Mouse (Mus musculus) layer of hippocampus, postnatal 10 days (tissue): ENCODE measurements around the gene Catsperg1. TPM values are rescaled to one million over a fixed set of nuclear protein-coding genes. Genes with fewer than 3 reads are reported as not detected.
"Not testable (repeated sequence)": the region's sequence is repeated elsewhere in the genome, so short reads cannot be mapped to it uniquely, and the experiment has no call there.

ENCODE experiments used
- DNase-seq, 2 experiments: peaks; one replicate each; pipeline ENCODE4 v3.0.0; 2021; ENCODE audit warnings: low spot score in 2 of 2
- total RNA-seq, 2 experiments: library from RNA; stranded (reverse); gene quantifications; 2 replicates each; pipeline ENCODE4 v1.2.3; 2021

Catsperg1 gene
- total RNA-seq, 2 experiments from 2014 or later: 2.5 to 2.9 TPM

DNA sequence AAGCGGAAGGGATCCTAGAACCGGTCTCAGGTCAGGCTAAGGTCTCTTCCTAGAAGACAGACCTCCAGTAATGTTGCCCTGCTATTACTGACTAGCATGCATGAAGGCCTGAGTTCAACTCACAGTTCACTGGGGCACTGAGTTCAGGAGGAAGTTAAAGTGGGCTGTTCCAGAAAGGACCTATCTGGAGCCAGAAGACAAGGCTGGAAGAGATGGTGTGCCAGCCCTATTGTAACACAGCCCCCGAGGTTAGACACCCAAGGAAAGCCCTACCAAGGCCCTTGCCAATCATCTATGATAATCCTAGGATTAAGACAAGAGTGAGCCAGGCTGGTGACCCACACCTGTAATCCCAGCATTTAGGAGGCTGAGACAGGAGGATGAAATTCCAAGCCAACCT is 17.7 kb upstream of the Catsperg1 start:
- no peak for DNase-seq

DNA sequence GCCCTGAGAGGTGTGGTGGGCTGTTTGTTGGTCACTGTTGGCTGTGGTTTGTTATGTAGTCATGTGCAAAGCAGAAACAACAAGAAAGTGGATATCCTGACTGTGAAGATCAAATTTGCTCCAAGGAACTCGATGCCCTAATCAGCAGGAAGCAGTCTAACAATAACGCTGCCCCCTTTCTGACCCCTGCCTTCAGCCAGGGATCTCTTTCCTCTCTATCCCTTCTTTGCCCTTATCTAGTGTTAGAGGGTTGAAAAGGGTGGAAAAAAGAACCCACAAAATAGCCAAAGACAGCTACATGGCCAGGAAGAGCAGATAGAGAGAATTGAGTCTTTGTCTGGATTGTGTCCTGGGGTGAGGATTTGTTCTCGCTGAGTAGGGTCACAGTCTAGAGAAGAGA is 16.7 kb upstream of the Catsperg1 start:
- DNase-seq: no peak

DNA sequence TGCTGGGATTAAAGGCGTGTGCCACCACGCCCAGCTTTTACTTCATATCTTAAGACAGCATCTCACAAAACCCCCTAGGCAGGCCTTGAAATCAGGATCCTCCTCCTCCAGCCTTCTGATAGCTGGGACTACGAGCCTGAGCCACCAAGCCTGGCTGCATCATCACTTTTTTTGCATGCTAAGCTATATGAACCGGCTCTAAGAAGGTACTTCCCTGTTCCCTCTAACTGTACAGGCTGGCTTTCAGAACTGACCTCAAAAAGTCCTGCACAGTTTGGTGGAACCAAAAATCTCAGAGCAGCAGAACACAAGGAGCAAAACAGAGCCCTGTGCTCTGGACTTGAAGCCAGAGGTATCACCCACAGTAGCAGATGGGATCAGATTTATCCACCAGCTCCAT is 14.4 kb upstream of the Catsperg1 start:
- no peak for DNase-seq

DNA sequence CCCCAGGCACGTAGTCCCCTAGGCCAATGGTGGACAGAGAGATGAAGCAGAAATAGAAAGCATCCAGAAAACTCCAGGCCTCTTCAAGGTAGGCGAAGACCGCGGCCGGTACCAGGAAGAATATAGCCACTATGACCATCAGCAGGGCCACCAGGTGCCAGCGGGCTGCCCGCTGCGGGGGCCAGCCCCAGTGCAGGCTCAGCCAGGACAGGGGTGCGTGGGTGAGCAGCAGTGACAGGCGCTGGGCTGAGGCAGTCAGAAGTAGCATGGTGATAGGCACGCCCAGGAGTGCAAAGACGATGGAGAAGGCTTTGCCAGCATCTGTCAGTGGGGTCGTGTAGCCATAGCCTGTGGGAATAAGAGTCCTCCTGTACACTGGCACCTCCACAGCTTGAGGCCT is 11.7 kb upstream of the Catsperg1 start:
- DNase-seq: no peak

DNA sequence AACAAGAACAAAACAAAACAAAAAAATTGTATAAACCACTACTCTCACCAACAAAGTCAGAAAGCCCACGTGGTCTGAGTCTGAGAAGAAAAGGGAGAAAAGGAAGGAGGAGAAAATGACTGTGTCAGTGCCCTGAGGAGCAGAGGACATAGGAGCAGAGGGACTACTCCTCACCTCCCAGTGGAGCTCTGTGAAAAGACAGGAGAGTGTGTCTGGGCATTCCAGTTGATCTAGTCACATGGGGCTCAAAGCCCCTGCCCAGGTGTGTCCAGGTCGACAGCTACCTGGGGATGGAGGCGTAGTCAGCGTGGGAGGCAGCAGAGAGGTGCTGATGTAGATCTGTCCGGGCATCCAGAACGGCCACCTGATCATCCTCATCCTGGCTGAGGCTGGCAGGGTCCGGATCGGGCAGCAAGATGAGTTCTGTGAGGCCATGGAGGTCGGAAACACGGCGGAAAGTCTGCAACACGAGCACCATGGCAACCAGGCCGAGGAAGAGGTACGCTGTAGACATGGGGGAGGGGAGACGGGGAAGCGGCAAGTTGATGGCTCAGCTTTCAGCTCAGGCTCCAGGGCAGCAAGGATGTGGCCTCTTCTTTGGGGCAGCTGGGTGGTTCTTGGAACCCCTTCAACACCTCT is 11.0 kb upstream of the Catsperg1 start:
- no peak for DNase-seq

DNA sequence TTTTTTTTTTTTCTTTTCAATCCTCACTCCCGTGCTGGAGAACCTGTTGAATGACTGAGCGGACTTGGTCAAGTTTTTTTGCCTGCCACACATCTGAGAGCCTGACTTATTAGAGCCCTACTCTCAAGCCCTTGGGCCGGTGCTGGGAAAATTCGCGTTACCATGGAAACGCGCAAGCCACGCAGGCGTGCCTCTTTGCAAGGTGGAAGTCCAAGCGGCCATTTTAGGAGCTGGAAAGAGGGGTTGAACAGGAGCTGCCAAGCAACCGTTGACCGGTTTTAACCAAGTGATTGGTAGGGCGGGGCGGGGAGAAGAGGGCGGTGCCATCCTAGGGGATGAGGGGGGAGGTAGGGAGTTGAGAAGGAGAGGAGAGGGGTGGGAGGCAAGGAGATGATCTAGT is 1.0 kb upstream of the Catsperg1 start:
- no peak for DNase-seq

DNA sequence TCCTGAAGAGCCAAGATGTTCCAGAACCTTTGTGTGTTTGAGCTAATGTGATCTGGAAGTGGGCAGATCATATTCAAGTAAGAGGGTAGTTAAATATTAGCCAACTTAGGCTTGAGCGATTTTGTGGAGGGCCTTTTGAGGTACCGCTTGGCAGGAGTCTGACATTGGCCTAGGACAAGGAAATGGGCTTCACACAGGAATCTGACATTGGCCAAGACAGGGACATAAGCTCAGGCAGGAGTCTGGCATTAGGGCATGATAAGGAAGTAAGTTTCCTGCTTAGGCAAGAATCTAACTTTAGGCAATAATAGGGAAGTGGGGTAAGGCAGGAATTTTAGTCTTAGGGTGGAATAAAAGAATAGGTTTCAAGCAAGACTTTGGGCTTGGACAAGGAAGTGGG is 401 bp upstream of the Catsperg1 start:
- no peak for DNase-seq

DNA sequence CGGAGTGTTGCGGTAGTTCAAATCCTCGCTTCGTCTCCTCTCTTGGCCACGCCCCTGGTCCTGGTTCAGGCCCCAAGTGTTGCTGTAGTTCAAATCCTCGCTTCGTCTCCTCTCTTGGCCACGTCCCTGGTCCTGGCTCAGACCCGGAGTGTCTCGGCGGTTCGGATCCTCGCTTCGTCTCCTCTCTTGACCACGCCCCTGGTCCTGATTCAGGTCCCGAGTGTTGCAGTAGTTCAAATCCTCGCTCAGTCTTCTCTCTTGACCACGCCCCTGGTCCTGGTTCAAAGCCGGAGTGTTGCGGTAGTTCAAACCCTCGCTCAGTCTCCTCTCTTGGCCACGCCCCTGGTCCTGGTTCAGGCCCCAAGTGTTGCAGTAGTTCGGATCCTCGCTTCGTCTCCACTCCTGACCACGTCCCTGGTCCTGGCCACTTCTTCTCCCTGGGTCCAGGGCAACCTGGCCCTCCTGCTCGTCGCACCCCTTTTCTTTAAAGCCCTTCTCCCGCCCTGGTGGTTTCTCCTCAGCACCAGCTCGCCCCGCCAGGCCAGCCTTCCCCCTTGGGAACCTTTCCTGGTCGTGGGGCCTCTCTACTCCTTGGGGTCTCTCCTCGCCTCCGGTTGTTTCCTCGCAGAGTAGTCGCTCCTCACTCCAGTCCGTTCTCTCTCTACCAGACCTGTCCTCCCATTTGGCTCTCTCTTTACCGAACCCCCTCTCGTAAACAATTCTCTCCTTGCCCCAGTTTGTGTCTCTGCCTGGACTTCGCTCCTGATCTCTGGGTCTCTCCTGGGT is 867 bp downstream of the Catsperg1 start:
- not testable (repeated sequence) for DNase-seq

DNA sequence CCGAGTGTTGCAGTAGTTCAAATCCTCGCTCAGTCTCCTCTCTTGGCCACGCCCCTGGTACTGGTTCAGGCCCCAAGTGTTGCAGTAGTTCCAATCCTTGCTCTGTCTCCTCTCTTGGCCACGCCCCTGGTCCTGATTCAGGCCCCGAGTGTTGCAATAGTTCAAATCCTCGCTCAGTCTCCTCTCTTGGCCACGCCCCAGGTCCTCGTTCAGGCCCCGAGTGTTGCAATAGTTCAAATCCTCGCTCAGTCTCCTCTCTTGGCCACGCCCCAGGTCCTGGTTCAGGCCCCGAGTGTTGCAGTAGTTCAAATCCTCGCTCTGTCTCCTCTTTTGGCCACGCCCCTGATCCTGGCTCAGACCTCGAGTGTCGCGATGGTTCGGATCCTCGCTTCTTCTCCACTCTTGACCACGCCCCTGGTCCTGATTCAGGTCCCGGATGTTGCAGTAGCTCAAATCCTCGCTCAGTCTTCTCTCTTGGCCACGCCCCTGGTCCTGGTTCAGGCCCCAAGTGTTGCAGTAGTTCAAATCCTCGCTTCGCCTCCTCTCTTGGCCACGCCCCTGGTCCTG is 1.6 kb downstream of the Catsperg1 start:
- DNase-seq: no peak

DNA sequence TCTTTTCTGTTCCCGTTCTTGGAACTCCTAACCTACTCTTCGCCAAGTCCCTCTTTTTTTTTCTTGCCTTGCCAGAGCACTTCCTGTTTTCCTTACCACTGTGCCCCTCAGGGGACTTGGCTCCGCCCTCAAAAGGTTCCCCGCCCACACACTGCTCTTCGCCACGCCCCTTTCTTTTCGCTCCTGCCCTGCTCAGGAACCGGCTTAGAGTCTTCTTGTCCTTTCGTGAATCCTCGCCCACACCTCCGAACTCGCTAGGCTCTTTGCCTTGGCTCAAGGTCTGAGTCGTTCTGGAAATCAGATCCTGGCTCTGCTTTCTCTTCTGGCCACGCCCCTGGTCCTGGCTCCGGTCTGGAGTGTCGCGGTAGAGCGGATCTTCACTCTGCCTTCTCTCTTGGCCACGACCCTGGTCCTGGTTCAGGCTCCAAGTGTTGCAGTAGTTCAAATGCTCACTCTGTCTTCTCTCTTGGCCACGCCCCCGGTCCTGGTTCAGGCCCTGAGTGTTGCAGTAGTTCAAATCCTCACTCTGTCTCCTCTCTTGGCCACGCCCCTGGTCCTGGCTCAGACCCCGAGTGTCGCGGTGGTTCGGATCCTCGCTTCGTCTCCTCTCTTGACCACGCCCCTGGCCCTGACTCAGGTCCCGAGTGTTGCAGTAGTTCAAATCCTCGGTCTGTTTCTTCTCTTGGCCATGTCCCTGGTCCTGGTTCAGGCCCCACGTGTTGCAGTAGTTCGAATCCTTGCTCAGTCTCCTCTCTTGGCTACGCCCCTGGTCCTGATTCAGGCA is 2.2 kb downstream of the Catsperg1 start:
- DNase-seq: peak; percentile 72 to 76

DNA sequence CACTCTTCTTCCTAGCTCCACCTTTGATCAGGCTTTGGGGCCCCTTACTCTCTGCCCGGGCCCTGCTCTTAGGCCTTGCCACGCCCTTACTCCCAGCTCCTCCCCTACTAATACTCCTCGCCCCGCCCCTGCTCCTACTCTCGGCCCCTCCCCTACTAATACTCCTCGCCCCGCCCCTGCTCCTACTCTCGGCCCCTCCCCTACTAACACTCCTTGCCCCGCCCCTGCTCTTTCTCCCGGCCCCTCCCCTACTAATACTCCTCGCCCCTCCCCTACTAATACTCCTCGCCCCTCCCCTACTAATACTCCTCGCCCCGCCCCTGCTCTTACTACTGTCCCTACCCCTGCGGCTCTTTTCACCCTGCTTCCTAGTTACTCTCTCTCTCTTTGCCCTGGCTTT is 2.8 kb downstream of the Catsperg1 start:
- not testable (repeated sequence) for DNase-seq

DNA sequence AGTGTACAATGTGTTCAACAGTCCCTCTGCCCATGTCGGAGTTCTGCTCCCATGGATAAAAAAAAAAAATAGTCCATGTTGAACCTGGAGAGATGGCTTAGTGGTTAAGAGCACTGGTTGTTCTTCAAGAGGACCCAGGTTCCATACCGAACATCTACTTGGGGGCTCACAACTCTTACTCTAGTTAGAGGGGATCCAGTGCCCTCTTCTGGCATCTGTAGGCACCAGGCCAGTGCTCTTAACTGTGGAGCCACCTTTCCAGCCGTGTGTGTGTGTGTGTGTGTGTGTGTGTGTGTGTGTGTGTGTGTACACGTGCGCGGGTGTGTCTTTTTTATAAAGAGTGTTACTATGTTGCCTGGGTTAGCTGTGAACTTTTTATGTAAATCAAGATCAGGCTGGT is 11.3 kb downstream of the Catsperg1 start:
- DNase-seq: no peak

DNA sequence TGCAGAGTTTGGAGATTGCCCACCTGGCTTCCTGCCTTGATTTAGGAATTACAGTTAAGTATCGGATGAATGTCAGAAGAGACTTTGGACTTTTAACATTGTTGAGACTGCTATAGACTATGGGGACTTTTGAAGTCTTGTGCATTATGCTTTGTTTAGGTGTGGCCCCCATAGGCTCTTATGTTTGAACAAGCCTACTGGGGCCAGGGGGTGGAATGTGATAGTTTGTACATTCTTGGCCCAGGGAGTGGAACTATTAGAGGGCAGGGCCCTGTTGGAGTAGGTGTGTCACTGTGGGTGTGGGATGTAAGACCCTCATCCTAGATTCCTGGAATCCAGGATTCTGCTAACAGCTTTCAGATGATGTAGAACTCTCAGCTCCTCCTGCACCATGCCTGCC is 19.6 kb downstream of the Catsperg1 start:
- DNase-seq: not testable (repeated sequence)

DNA sequence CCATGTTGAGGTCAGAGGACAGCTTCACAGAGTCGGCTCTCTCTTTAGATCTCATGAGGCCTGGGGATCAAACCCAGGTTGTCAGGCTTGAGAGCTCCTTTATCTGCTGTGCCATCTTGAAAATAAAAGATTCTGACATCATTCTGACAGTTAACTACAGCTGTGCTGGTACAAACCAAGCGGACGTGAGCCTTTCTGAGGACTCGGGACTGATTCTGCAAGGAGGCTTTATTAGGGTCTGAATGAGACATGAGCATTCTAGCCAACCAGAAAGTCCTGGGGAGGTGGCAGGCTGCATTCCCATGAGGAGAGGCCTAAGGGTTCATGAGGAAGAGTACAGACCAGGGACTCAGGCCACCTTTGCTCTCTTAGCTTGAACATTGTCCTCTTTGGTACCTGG is 32.5 kb downstream of the Catsperg1 start:
- not testable (repeated sequence) for DNase-seq

DNA sequence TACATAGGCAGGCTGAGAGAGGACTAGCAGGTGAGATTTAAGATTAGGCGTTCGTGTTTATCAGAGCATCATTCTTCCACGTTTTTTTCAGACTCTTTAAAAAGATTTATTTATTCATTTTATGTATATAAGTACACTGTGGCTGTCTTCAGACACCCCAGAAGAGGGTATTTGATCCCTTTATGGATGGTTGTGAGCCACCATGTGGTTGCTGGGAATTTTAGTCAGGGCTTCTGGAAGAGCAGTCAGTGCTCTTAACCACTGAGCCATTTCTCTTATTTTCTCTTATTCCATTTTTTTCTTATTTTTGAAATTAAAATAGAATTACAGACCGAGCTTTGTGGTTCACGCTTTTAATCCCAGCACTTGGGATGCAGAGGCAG is 33.0 kb downstream of the Catsperg1 start:
- no peak for DNase-seq

DNA sequence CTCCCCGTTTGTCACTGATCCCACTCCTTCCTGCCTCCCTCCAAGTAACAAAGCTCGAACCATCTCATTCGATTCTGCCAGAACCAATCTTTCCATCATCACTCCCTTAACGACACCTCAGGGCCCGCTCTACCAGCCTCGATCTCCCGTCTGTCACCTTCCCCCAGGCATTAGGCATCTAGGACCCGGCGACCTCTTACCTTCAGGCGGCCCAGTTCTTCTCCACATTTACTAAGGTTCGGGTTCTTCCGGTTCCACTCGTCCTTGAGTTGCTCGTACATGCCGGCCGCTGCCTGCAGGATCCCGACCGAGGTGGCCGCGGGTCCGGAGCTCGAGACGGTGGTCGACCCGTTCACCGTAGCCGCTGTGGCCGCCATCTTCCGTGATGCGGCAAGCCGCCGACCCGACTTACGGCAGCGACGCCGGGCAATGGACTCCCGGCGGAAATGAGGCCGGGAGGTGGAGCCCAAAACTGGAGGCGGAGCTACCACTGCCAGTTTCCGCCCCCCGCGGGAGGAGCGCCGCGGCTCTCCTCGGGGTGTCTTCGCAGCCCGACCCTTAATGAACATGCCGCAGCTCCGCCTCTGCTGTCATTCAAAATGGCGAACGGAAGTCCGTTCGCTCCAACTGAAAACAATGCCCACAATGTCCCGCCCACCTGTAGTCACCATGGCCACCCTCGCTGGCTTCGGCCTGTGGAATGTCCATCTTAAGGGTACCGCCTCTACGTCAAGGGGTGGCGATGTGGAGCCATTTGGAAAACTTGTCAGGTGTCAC is 33.6 kb downstream of the Catsperg1 start, which contains the start of gene Psmd8:
TSS of gene Psmd8 (minus strand) at position 625 of the 777 bp plus-strand sequence.
- peak; percentile 94 to 95 for DNase-seq

DNA sequence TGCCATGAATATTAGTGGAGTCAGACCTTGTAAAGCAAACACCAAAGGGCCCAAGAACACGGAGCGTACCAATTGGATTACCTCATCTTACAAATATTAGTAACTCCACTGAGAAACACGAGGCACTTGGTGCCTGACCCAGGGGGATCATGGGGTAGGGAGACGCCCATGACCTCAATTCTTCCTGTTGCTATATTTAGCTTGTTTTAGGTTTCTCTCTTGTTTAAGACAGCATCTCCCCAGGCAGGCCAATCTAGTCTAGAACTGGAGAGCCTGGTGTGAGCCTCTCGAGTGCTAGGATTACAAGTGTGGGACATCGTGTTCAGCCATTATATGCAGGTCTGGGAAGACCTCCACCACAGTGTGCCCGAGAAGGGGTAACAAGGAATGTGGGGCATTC is 34.5 kb downstream of the Catsperg1 start:
- DNase-seq: no peak

DNA sequence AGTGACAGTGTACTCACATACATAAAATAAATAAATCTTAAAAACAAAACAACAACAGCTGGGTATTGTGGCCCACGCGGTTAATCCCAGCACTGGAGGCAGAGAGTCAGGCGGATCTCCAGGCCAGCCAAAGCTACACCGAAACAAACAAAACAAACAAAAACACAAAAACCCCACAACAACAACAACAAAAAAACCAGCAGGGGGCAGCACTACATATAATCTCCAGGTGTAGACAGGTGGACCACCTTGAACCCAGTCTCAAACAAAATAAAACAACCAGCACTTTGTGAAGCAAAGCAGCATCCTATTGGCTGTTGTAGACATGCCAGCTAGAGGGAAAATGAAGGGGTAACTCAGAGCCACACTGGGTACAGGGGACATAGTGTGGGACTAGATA is 35.7 kb downstream of the Catsperg1 start:
- DNase-seq: no peak

DNA sequence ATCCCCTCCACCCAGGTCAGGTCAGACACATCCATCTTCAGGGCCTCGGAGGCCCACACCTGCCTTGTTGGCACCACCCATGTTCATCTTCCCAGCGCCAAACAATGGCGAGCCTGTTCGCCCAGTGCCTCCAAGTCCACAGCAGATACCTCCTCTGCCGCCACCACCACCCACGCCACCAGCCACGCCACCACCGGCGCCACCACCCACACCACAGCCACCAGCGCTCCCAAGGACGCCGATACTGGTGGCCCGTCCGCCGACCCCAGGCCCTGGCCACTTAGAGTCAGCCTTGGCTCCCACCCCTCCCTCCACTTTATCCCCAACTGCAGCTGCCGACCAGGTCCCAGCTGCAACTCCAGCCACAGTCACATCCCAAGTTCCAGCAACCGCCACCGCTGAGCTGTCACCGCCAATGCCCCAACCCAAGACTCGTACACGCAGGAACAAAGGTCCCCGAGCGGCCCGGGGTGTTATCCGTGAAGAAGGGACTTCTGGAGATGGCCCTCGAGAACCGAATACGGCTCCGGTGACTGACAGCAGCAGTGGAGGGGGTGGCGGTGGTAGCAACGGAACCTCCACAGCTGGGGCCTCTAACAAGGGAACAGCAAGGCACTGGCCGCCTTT is 41.3 kb downstream of the Catsperg1 start:
- no peak for DNase-seq

DNA sequence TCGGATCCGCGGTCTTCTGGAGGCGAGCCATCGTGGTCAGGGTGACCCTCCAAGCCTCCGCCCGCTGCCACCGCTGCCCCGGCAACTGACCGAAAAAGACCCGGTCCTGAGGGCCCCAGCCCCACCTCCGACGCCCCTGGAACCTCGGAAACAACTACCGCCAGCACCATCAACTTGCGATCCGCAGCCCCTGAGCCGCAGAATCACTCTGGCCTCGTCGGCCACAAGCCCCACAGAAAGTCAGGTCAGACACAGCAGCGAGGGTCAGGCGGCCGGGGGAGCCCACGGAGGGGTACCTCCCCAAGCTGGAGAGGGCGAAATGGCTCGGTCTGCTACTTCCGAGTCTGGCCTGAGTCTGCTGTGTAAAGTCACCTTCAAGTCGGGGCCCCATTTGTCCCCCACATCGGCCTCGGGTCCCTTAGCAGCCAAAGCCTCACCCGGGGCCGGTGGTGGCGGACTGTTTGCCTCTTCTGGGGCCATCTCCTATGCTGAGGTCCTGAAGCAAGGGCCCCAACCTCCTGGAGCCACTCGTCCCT is 42.2 kb downstream of the Catsperg1 start:
- no peak for DNase-seq
